Mouse (Mus musculus) adipose tissue, adult 10 weeks (tissue): ENCODE data around the gene Scrn2. TPM values are rescaled to one million over a fixed set of nuclear protein-coding genes. Genes with fewer than 3 reads are reported as not detected.

Experiments used
- polyA plus RNA-seq: library from polyadenylated mRNA; stranded (reverse); fragments of 350-450 nt; fragmentation: Illumina TruSeq; extraction: RNeasy Lipid Tissue Mini Kit (QIAGEN cat#74804); gene quantifications from one replicate; pipeline ENCODE4 v1.2.3, GENCODE M21; 2014; ENCODE audit warnings: low read depth, low replicate concordance

Gene Scrn2
- 17.2 TPM for polyA plus RNA-seq

DNA sequence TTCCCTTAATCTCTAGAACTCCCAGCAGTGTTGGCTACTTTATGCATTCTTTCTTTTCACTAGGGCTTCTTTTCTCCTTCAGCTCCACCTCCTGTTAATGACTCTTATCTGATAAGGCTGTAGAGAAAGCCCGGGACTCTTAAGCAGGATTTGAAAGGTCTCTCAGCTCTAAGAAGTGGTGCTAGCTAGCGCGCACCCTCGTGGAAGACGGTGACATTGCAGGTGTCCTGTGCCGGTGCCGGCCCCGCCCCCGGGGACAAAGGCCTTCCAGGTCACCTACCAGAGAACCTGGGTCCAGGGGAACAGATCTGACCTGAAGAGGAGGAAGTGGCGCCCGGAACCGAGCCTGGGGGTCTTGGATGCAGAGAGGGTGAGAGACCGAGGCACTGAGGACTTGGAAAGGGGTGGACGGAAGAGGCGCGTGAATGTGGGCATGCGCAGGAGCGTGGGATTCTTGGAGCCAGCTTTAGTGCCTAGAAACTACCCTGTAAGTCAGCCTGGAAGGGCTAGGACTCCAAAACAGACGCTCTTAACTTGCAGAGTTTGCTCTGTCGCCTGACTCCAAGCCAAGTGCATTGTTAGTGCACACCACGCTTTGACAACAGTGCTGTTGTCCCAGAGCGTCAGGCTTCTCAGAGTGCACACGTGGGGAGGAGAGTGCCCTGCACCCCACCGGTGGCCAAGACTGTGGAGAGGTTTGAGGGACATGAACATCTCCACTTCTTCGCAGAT is at the start of gene Scrn2:
Gene Scrn2, plus strand, starts transcription at position 253 of the 732 bp plus-strand sequence.

DNA sequence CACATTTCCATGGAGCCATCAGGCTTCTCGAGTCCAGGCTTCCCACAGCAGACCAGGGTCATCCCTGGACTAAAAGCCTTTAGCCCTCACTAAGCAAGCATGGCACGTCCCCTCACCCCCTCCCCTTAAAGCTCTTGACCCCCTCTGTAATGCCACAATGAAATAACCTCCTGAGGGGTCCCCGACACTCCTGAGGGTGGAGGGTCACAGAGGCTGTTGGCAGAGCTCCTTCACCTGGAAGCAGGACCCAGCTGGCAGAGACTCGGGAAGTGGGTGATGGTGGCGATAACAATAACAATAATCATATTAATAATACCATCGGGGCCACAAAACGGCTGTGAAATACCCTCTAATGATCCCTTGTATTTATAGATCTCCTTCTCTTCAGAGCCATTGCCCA is 46.9 kb upstream of the Scrn2 start, which contains the start of gene Sp2:
Gene Sp2, minus strand, starts transcription at position 101 of the 400 bp plus-strand sequence.

DNA sequence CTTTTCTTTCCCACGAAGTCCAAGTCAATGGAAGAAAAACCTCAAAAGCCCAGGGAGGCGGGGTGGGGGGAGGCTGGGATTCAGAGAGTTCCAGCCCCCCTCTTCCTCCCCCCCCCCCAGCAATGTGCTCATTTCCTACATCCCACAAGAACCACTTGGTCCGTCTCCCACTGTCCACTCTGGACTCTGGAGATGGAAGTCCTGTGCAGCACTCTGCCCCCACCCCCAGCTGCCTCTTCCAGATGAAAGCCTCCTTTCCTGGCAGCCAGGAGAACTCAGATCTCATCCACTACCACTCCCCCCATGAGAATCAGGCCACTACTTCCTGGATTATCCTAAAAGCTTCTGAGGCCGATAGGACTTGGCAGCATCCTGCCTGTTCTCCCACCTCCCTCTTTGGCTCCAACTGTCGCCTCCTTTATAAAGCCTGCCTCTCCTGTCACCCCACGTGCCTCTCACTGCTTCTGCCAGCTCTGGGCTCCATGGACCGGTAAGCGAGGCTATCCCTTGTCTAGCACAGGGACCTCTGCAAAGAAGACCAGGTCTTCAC is 16.5 kb upstream of the Scrn2 start, which contains the start of gene Sp6:
Gene Sp6, plus strand, starts transcription at position 274 of the 550 bp plus-strand sequence.

DNA sequence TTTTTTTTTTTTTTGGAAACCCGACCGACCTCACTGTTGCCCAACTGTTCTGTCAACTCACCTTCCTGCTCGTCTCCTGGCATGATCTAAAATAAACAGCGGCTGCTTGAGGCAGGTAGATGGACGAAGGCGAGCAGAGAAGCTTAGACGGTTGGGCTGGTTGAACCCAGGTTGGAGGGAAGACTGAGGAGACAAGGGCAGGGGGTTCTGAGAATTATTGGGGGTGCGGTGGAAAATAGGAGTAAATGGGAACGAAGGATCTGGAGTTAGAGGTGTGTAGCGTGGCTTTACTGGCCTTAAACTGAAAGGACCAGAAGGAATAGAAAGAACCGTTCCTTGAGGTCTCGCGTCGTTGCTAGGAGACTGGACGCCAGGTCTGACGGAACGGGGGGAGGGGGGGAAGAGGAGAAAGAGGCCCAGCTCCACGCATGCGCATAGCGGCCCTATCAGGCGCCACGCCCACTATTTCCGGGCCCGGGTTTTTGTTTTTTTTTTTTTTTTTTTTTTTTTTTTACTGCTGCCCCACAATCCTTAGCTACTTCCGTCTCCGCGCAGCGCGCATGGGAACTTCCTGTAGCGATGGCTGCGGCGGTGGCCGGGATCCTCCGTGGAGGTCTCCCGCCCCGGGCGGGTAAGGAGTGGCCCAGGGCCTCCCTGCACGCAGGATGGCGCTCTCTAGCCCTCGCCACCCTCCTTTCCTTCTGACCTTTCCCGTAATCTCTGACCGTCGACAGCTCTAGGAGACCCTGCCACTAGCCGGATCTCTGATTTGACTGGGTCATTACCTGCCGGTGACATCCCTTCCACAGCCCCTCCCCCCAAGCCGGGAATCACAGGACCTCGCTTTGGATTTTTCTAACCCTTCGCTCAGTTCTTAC is 11.5 kb downstream of the Scrn2 start, which contains the start of the genes Lrrc46 and Mrpl10:
Gene Lrrc46, minus strand, starts transcription at position 386 of the 878 bp plus-strand sequence.
Gene Mrpl10, plus strand, starts transcription at position 539 of the 878 bp plus-strand sequence.

DNA sequence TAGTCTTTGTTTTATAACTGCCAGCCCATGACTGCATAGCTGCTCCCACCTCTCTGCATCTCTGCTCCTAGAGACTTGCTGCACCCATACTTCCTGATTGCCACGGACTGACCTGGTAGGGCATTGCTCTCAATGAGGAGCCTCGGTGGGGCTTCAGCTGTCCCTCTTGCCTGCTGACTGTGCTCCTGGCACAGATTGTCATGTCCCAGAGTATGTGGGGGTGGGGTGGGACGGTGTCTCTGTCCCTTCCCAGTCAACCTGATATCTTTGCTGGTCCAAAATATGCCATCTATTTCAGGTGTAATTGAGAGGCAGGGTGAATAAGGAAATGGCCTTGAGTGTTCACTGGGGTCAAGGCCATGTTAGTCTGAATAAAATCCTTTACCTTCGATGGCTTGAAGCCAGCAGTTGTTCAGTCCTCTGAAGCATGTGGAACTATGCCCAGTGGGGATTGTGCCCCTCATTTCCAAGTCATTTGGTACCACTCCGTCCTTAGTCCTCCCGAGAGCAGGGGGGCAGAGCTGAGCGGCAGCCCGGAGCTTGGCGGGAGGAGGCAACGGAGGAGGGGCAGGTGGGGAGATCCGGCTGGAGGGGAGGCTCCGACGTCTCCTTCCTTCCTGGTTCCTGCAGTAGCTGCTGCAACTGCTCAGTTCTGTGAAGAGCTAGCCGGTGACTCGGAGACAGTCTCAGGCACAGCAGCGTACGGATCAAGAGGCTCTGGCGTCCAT is 20.6 kb downstream of the Scrn2 start, which contains the start of gene Osbpl7:
Gene Osbpl7, plus strand, starts transcription at position 413 of the 728 bp plus-strand sequence.

Other genes starting within 250 kb of the Scrn2 start
- gene Cbx1, start 240.8 kb upstream of the Scrn2 start, polyA plus RNA-seq = 45.5 TPM
- 181 TPM for gene Nfe2l1, start 200.0 kb upstream of the Scrn2 start, polyA plus RNA-seq
- 60.0 TPM for gene Copz2, start 180.1 kb upstream of the Scrn2 start, polyA plus RNA-seq
- gene Cdk5rap3, start 113.4 kb upstream of the Scrn2 start, polyA plus RNA-seq = 63.9 TPM
- gene Prr15l, start 101.8 kb upstream of the Scrn2 start, polyA plus RNA-seq = 32.7 TPM
- 40.4 TPM for gene Pnpo, start 86.0 kb upstream of the Scrn2 start, polyA plus RNA-seq
- 16.7 TPM for gene Sp2, start 47.0 kb upstream of the Scrn2 start, polyA plus RNA-seq
- 1.7 TPM for gene Sp6, start 16.5 kb upstream of the Scrn2 start, polyA plus RNA-seq
- gene Lrrc46, start 11.5 kb downstream of the Scrn2 start, polyA plus RNA-seq = 21.4 TPM
- 52.3 TPM for gene Mrpl10, start 11.6 kb downstream of the Scrn2 start, polyA plus RNA-seq
- 29.5 TPM for gene Osbpl7, start 20.7 kb downstream of the Scrn2 start, polyA plus RNA-seq
- 0.31 TPM for gene Tbx21, start 85.4 kb downstream of the Scrn2 start, polyA plus RNA-seq
- gene Tbkbp1, start 121.6 kb downstream of the Scrn2 start, polyA plus RNA-seq = 7.4 TPM
- 70.9 TPM for gene Kpnb1, start 157.9 kb downstream of the Scrn2 start, polyA plus RNA-seq